Mouse (Mus musculus) heart, postnatal 0 days (tissue): Measurements from ENCODE around the gene Cep55.

Source experiments
- CTCF ChIP-seq: IDR thresholded peaks from 2 replicates; pipeline ENCODE4 v1.5.1; 2016; ENCODE audit warnings: antibody characterized with exemption, control low read depth, low read depth
- EP300 ChIP-seq: IDR thresholded peaks from 2 replicates; pipeline ENCODE4 v1.6.1; 2016; ENCODE audit warnings: antibody characterized with exemption, low read depth

- TF ChIP-seq EP300 (no peak), CTCF (no peak)
Observed at GRCm38 (mm10) chr19:38014443-38014842, 40.4 kb upstream of the Cep55 start.
